Mouse (Mus musculus) forelimb bud, embryonic 11.5 days (tissue): ENCODE data around the gene Gemin7.

ENCODE experiments used
- DNase-seq: peaks from one replicate; pipeline ENCODE4 v3.0.0-alpha.2; 2012; ENCODE audit warnings: low read depth, low spot score

The Gemin7 gene

GRCm38 (mm10) chr7:19577877-19578414 lies 551 bp upstream of the Gemin7 start:
- DNase-seq: no peak

DNA sequence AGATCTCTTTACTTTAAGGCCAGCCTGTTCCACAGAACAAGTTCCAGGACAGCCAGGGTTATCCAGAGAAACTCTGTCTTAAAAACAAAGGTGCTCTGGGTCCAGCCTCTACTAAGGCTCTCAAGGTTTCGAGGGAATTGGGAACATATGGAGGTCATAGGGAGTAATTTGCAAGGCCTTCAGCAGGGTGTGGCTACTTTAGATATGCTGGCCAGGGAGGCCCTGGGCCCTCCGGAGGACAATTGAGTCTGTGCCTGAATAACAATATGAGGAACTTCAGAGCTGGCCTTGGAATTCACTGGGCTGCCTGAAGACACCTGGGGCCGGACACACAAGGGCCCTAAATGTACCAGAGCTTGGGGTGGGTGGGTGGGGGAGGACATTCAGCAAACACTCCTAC lies 1.8 kb downstream of the Gemin7 start:
- DNase-seq: no peak

- no peak for DNase-seq
Measured at GRCm38 (mm10) chr7:19573776-19574140, 3.6 kb downstream of the Gemin7 start.

DNA sequence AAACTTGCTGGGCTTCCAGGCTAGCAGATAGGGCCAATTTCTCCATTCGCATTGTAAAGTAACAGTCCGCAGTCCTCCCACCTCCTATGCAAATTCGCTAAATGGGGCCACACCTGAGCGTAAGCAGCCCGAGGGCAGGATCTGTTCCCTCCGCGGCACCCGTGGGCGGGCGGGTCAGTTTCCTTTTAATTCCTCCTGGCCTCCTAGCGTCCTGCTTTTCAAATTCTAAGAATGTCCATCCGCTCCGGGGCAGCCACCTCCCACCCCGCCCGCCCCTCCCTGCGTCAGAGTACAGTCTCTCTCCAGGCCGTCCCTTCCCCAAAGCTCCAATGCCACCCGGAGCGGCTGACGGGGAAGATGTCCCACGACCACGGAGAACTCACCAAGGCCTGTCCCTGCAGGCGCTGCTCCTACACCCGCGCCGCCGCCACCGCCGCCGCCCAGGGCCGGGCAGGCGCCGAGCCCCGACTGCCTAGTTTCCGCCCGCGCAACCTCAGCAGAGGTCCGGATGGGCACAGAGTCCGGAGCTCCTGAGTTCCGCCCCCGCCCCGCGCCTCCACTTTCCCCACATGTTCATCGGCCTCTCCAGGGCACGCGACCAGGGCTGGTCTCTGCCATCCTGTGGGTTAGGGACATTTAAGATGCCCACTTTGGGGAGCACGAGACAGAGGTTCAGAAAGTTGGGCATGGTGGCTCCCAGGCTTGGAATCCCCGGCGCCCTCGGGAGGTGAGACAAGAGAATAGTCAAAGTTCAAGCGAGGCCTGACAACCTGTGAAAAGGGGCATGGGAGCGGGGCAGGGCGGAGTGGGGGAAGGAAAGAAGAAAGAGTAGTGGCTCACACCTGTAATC lies 4.2 kb downstream of the Gemin7 start:
- DNase-seq: peak; percentile 82

DNA sequence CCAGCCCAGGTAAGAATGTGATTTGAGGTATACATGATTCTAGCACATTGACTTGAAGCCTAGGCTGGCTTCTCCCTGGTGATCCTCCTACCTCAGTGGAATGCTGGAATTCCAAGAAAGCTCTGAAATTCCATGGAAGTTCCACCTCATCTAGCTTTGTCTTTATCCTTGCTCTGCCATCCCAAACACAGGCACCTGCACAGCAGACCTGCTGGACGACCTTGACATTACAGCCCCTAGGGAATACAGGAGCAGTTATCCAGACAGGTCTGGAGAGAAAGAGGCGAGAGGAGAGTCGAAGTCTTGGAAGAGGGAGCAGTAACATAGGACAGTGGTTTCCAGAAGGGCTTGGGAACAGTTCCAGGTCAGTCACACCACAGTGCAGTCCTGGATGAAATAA lies 7.7 kb downstream of the Gemin7 start:
- DNase-seq: no peak

GRCm38 (mm10) chr7:19567426-19567825 lies 10.0 kb downstream of the Gemin7 start:
- no peak for DNase-seq

DNA sequence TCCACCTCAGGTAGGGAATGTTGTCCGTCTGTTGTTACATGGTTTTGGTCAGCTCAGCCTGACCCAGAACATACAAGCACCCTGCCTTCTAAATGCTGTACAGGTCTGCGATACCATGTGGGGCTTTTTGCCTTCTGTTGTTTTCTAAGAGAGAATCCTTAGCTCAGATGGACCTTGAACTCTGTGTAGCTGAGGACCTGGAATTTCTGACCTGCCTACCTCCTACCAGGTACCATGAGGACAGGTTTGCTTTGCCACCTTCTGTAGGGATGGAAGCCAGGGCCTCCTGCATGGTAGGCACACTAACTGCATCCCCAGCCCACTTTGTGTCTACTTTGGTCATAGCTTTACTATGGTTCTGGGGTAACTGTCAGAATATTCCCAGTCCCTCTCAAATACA lies 11.6 kb downstream of the Gemin7 start:
- DNase-seq: no peak

- DNase-seq: no peak
Measured at GRCm38 (mm10) chr7:19564455-19564854, 12.9 kb downstream of the Gemin7 start.

DNA sequence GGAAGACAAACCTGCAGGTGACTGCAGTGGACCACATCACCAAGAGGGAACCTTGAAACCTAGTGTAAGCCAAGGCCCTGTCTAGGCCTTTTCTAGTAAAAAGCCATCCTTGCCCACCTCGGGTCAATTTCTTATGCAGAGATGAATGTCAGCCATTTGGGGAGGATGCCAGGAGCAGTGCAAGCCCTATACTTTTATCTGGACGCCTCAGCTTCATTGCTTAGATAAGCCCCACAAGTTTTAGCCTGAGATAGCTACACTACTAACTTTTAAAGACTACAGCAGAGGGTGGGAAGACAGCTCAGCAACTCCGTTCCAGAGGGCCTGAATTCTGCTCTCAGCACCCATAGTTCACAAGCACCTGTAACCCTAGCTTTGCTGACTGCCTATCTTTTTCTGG lies 13.5 kb downstream of the Gemin7 start:
- no peak for DNase-seq

DNA sequence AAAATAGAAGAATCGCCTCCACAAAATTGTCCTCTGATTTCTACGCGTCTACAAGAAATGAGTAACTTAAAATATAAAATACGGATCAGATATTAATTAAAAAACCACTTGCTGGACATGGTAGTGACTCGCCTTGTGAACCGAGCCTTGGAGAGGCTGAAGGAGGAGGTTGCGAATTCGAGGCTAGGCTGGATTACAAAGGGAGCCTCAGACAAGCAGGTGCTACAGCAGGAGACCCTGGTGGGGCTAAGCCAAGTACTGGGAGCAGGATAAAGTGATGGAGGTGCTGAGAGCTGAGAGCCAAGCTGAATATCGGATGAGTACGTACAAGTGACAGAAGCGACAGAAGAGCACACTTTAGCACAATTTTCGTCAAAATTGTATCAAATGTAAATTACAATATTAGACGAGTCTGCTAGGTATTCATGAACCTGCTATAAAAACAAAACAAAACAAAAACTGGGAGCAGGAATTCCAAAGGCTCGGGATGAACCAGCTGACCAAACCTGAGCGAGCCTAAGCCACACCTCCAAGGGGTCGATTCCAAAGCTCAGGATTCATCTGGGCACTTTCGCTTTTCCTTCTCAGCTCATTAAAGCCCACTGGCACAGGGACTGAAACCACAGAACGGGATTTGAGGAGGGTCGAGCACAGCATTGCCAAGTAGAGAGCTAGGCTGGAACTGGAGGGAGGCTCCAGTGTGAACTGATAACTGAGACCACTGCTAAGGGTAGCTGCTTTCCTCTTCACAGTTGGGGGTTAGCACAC lies 14.6 kb downstream of the Gemin7 start, which contains the start of gene Ppp1r37:
Gene Ppp1r37, minus strand, starts transcription at position 434 of the 768 bp plus-strand sequence.
- DNase-seq: no peak

DNA sequence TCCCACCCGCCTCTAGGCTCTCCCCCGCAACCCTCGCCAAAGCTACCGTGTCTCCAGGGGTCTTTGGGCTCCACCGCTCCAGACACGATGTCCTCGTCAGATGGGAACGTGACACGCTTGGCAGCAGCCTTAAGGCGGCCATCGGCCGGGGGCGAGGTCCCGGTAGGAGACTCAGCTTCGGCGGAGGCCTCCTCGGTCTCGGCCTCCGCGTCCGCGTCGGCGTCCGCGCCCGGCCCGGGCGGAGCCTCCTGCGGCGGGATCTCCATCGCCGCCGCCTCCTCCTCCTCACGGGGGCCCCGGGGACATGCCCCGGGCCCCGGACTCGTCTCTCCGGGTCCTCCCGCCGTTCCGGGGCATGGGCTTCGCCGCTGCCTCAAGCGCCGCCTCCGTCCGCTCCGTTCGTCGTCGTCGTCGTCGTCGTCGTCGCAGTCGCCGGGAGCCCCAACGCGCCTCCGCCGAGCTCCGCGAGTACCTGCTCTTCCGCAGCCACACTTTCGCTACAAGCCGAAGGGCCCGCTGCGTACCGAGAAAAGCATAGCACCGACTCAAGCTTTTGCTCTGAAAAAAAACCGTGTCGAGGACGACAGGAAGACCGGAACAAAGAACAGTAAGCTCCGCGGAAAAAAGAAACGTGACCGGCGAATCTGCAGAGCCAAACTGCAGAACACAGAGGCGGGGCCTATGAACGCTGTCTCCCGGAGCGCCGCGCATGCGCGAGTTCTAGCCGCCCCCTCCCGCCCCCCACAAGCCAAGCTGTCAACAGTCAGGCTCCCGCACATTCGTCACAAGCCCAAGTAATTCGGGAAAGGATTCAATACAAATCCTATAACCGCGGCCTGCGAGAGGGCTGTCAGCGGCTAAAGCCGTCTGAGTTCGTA lies 15.4 kb downstream of the Gemin7 start:
- DNase-seq: peak; percentile 95

GRCm38 (mm10) chr7:19561431-19561764 lies 16.0 kb downstream of the Gemin7 start:
- no peak for DNase-seq

DNA sequence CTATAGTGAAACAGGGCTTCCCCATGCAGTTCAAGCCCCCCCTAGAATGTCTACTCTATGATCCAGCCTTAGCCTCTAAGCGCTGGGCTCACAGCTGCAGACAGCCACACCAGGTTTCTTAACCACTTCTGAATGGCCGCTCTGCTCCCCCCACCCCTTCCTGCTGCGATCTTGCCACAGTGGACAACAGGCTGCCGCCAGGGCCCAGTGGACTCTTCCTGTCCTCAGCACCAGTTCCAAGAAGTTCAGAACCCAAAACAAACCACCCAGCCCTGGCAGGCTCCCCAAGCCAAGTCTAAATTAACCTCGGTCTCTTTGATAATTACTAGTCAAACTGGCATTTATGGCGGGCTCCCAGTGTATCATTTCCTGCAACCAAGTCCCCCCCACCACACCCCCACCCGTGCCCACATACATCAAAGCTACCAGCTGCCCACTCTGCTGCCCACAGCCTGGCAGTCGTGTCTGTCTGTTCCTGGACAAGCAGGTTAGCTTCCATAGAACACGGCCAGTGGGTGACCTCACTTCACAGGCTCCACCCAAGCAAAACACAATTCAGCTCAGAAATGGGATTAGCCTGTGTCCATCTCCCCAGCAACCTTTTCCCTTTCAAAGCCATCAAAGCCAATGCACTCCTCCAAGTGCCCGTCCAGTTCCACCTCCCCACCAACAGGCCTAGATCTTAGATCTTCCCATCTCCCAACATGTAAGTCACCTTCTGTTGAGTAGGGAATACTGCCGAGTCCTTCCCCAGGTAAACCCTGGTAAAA lies 16.7 kb downstream of the Gemin7 start:
- DNase-seq: no peak

DNA sequence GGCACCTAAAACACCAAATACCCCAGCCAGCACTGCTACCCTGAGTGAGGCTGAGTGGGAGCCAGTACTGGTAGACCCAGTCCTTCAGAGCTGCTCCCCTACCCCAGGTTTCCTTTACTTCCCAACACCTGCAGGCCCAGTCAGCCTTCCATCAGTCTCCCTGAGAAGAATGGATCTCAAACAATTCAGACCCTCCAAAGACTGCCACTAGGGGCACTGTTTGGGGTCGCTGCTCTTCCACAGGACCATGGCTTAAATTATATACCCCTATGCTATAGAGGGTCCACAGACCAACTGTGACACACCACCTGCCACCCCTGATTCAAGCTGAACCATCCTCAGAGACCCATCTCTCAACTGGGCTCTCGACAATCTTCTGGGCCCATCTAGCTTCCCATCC lies 18.4 kb downstream of the Gemin7 start:
- DNase-seq: no peak

DNA sequence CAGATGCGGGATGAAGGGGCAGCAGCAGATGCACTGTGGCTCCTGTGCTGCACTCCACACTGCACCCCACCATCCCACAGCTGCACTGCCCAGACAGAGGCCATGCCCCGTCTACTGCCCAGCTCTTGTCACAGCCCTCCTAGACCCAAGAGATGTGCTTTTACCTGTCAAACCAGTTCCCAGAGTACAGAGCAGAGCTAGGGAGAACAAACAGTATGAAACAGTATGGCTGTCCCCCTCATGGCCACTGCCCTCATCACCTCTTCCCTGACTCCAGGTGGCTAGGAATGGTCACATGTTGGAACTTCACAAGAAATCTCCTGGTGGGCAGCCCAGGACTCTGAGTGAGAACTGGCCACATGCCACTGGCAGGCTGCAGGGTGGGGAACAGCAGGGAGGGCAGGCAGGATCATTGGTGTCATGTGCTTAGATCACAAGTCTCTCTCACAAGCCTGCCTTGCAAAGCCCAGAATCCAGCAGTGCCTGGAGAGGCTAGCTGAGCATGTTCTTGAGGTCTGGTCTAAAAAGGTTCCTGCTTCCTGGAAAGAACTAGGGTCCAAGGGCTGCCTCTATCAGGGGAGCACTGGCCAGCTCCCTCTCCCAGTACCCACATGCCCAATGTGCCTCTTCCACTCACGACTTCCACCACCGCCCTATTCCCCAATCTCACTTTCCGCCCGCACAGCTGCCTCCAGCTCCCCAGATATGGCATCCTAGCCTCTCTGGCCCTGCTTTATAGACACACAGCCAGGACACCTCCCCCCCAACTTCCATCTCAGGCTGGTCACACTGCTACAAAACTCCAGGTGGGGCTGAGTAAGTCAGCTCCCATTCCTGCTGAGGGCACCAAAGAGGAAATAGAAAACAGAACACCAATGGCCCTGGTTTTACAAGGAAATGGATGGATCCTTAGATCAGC lies 19.2 kb downstream of the Gemin7 start:
- DNase-seq: no peak

- no peak for DNase-seq
Measured at GRCm38 (mm10) chr7:19557086-19557485, 20.3 kb downstream of the Gemin7 start.

GRCm38 (mm10) chr7:19554168-19554567 lies 23.2 kb downstream of the Gemin7 start:
- DNase-seq: no peak

DNA sequence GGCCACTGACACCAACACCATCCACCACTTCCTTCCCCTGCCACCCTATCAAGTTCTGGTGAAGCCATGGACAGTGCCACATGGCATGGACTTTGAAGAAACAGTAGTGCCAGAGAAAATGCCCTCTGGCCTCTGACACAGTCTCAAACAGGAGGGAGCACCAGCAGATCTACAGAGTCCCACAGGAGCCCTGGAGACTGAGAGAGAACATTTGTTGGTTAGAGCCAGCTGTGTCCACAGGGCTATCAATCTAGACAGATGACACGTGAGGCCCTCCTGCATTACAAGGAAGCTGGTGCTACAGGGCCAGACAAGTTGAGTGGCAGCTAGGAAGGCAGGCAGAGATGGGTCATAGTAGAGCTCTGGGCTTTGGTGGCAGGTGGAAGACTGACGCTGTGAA lies 25.0 kb downstream of the Gemin7 start:
- no peak for DNase-seq

DNA sequence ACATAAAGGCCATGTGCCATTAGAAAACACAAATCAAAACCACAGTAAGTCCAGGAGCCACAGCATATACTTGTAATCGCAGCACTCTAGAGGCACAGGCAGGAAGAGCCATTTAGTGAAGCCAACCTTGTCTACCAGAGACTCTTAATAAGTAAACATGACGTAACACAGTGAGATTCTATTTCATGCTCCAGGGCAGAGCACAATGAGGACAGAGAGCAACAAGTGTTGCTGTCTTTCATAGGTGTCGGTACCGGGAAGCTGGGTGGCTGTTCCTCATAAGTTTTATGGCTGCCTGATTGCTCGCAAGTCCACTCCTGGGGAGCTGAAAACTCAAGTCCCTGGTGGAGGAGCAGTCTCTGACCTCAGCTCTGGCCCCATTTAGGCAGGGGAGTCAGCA lies 25.8 kb downstream of the Gemin7 start:
- DNase-seq: no peak

- no peak for DNase-seq
Measured at GRCm38 (mm10) chr7:19549394-19549793, 28.0 kb downstream of the Gemin7 start.
